Mouse (Mus musculus) megakaryocyte, embryonic 14.5 days (primary cell): ENCODE measurements at regions not wholly inside any gene's neighbourhood (a gene's known extent, or its start where the extent isn't known, plus 50 kb on each side); places are given as distances from the start of the nearest gene placed in this dataset.

Experiments
- H3K27me3 ChIP-seq: replicated peaks from 2 replicates; pipeline ENCODE3; 2012; ENCODE audit warnings: inconsistent platforms
- H3K36me3 ChIP-seq: replicated peaks from 2 replicates; pipeline ENCODE3; 2012; ENCODE audit warnings: low read length, inconsistent platforms, mixed read lengths
- H3K4me1 ChIP-seq: 2 replicates; pipeline ENCODE4 v1.6.1; 2012; ENCODE audit warnings: inconsistent platforms
- H3K4me3 ChIP-seq: replicated peaks from 2 replicates; pipeline ENCODE3; 2012; ENCODE audit warnings: moderate library complexity, mild to moderate bottlenecking, inconsistent platforms
- H3K9me3 ChIP-seq: 2 replicates; pipeline ENCODE4 v1.6.1; 2012; ENCODE audit warnings: inconsistent platforms
- FLI1 ChIP-seq: IDR thresholded peaks from 2 replicates; pipeline ENCODE4 v1.6.1; 2012; ENCODE audit warnings: low read length, inconsistent platforms, mixed read lengths
- GATA1 ChIP-seq: IDR thresholded peaks from 3 replicates; pipeline ENCODE4 v1.6.1; 2012; ENCODE audit warnings: mixed read lengths, low read length, inconsistent platforms, borderline replicate concordance

GRCm38 (mm10) chr1:193550761-193551160 lies 180.7 kb upstream of the Camk1g start:
- no peak overlapping the region for H3K4me3 ChIP-seq
- H3K36me3 ChIP-seq, result no peaks in the 10 kb centered on the region
- TF ChIP-seq FLI1 (no peak), GATA1 (no peak)
- no peaks in the 10 kb centered on the region for H3K4me1 ChIP-seq
- H3K27me3 ChIP-seq, result no peaks in the 10 kb centered on the region
- H3K9me3 ChIP-seq, result no peaks in the 10 kb centered on the region

- Histone ChIP-seq H3K9me3 (no peaks in the 10 kb centered on the region), H3K4me3 (no peak overlapping the region), H3K4me1 (no peaks in the 10 kb centered on the region), H3K27me3 (no peaks in the 10 kb centered on the region), H3K36me3 (no peaks in the 10 kb centered on the region)
- TF ChIP-seq FLI1 (no peak), GATA1 (no peak)
Measured at GRCm38 (mm10) chr1:193547356-193547755, 177.3 kb upstream of the Camk1g start.

GRCm38 (mm10) chr1:193546044-193546432 lies 175.9 kb upstream of the Camk1g start:
- no peaks in the 10 kb centered on the region for H3K27me3 ChIP-seq

GRCm38 (mm10) chr1:193545406-193546043 lies 175.4 kb upstream of the Camk1g start:
- no peak for TF ChIP-seq FLI1
- no peak for TF ChIP-seq GATA1
- no peaks in the 10 kb centered on the region for H3K36me3 ChIP-seq
- H3K4me1 ChIP-seq, result no peaks in the 10 kb centered on the region
- no peak overlapping the region for H3K4me3 ChIP-seq
- H3K27me3 ChIP-seq, result no peaks in the 10 kb centered on the region
- no peaks in the 10 kb centered on the region for H3K9me3 ChIP-seq

More at GRCm38 (mm10) chr1:193546044-193546432, 175.9 kb upstream of the Camk1g start:
- H3K4me3 ChIP-seq, result no peak overlapping the region
- no peaks in the 10 kb centered on the region for H3K4me1 ChIP-seq
- TF ChIP-seq GATA1 (no peak), FLI1 (no peak)
- no peaks in the 10 kb centered on the region for H3K36me3 ChIP-seq
- no peaks in the 10 kb centered on the region for H3K9me3 ChIP-seq

- Histone ChIP-seq H3K4me3 (no peak overlapping the region), H3K4me1 (no peaks in the 10 kb centered on the region), H3K9me3 (no peaks in the 10 kb centered on the region), H3K36me3 (no peaks in the 10 kb centered on the region), H3K27me3 (no peaks in the 10 kb centered on the region)
- TF ChIP-seq GATA1 (no peak), FLI1 (no peak)
Measured at GRCm38 (mm10) chr1:193544804-193545203, 174.7 kb upstream of the Camk1g start.

GRCm38 (mm10) chr1:193543834-193544233 lies 173.7 kb upstream of the Camk1g start:
- no peaks in the 10 kb centered on the region for H3K27me3 ChIP-seq
- TF ChIP-seq FLI1 (no peak), GATA1 (no peak)
- no peaks in the 10 kb centered on the region for H3K9me3 ChIP-seq
- H3K4me1 ChIP-seq, result no peaks in the 10 kb centered on the region
- no peak overlapping the region for H3K4me3 ChIP-seq
- H3K36me3 ChIP-seq, result no peaks in the 10 kb centered on the region

- Histone ChIP-seq H3K36me3 (no peaks in the 10 kb centered on the region), H3K4me3 (no peak overlapping the region), H3K9me3 (no peaks in the 10 kb centered on the region), H3K4me1 (no peaks in the 10 kb centered on the region), H3K27me3 (no peaks in the 10 kb centered on the region)
- no peak for TF ChIP-seq GATA1
- no peak for TF ChIP-seq FLI1
Measured at GRCm38 (mm10) chr1:193543284-193543683, 173.2 kb upstream of the Camk1g start.

GRCm38 (mm10) chr1:193541934-193542580 lies 172.0 kb upstream of the Camk1g start:
- Histone ChIP-seq H3K36me3 (no peaks in the 10 kb centered on the region), H3K4me1 (no peaks in the 10 kb centered on the region), H3K9me3 (no peaks in the 10 kb centered on the region), H3K27me3 (no peaks in the 10 kb centered on the region), H3K4me3 (no peak overlapping the region)
- TF ChIP-seq FLI1 (no peak), GATA1 (no peak)

- Histone ChIP-seq H3K9me3 (no peaks in the 10 kb centered on the region), H3K27me3 (no peaks in the 10 kb centered on the region), H3K36me3 (no peaks in the 10 kb centered on the region), H3K4me1 (no peaks in the 10 kb centered on the region), H3K4me3 (no peak overlapping the region)
- TF ChIP-seq GATA1 (no peak), FLI1 (no peak)
Measured at GRCm38 (mm10) chr1:193541281-193541680, 171.2 kb upstream of the Camk1g start.

GRCm38 (mm10) chr1:193540486-193540885 lies 170.4 kb upstream of the Camk1g start:
- Histone ChIP-seq H3K36me3 (no peaks in the 10 kb centered on the region), H3K4me1 (no peaks in the 10 kb centered on the region), H3K27me3 (no peaks in the 10 kb centered on the region), H3K9me3 (no peaks in the 10 kb centered on the region), H3K4me3 (no peak overlapping the region)
- TF ChIP-seq FLI1 (no peak), GATA1 (no peak)
